Mouse (Mus musculus) CH12.LX (cell line): ENCODE measurements around the gene Kpna2. TPM values are rescaled to one million over a fixed set of nuclear protein-coding genes. Genes with fewer than 3 reads are reported as not detected.

Experiments
- DNase-seq: peaks from one replicate; pipeline ENCODE4 v3.0.0-alpha.2; 2013; ENCODE audit errors: extremely low read depth
- H3K27ac ChIP-seq: 2 replicates; pipeline ENCODE4 v1.5.1; 2012; ENCODE audit warnings: low read depth, mild to moderate bottlenecking, control low read depth, moderate library complexity; ENCODE audit not compliant: insufficient read depth
- H3K27me3 ChIP-seq: replicated peaks from 2 replicates; pipeline ENCODE3; 2012; ENCODE audit warnings: inconsistent platforms
- H3K36me3 ChIP-seq, 2 experiments: replicated peaks in 1 of 2; 2 replicates each; pipeline versions ENCODE3 to v1.6.1; 2012; ENCODE audit warnings: inconsistent platforms in 1 of 2, low read length in 1 of 2, mild to moderate bottlenecking in 1 of 2, mixed read lengths in 1 of 2, moderate library complexity in 1 of 2; ENCODE audit not compliant: control insufficient read depth in 1 of 2, insufficient read depth in 1 of 2
- H3K4me1 ChIP-seq, 2 experiments: 2 replicates each; pipeline ENCODE4 v1.6.1; 2012; ENCODE audit warnings: inconsistent platforms in 1 of 2, moderate library complexity in 1 of 2; ENCODE audit not compliant: insufficient read depth in 2 of 2, control insufficient read depth in 1 of 2
- H3K4me2 ChIP-seq: 2 replicates; pipeline ENCODE4 v1.6.1; 2012; ENCODE audit warnings: low read depth, mild to moderate bottlenecking, control low read depth; ENCODE audit not compliant: poor library complexity, insufficient read depth, severe bottlenecking
- H3K4me3 ChIP-seq, 3 experiments: fragments of 150-350 bp in 1 of 3; sonication (generic) in 1 of 3; replicated peaks in 1 of 3; 2 replicates each; pipeline versions ENCODE3 to v1.5.1; 2011 to 2012; ENCODE audit warnings: low read depth in 2 of 3, low read length in 2 of 3, mild to moderate bottlenecking in 2 of 3, moderate library complexity in 2 of 3, control low read depth in 1 of 3, improper control_type of control experiment in 1 of 3, inconsistent platforms in 1 of 3, mixed read lengths in 1 of 3; ENCODE audit not compliant: poor library complexity in 1 of 3
- H3K79me2 ChIP-seq: replicated peaks from 2 replicates; pipeline ENCODE4 v1.6.1; 2012; ENCODE audit warnings: mild to moderate bottlenecking, moderate library complexity; ENCODE audit not compliant: control insufficient read depth, poor library complexity, insufficient read depth, severe bottlenecking; ENCODE audit errors: extremely low read depth
- H3K9ac ChIP-seq: 2 replicates; pipeline ENCODE4 v1.6.1; 2012; ENCODE audit warnings: low read depth, mild to moderate bottlenecking, control low read depth, moderate library complexity; ENCODE audit not compliant: insufficient read depth
- H3K9me3 ChIP-seq: replicated peaks from 2 replicates; pipeline ENCODE3; 2012; ENCODE audit warnings: low read length, inconsistent platforms, mixed read lengths
- BHLHE40 ChIP-seq: IDR thresholded peaks from 2 replicates; pipeline ENCODE4 v1.6.1; 2011; ENCODE audit warnings: mild to moderate bottlenecking, low read depth, low read length, improper control_type of control experiment
- CHD1 ChIP-seq: IDR thresholded peaks from 2 replicates; pipeline ENCODE4 v1.6.1; 2012; ENCODE audit warnings: low read depth, low read length, improper control_type of control experiment, inconsistent platforms
- CTCF ChIP-seq, 2 experiments: IDR thresholded peaks in 1 of 2; conservative IDR thresholded peaks in 1 of 2; 2 replicates each; pipeline ENCODE4 v1.5.1; 2011 to 2012; ENCODE audit warnings: low read depth in 2 of 2, low read length in 2 of 2, improper control_type of control experiment in 1 of 2, inconsistent platforms in 1 of 2, mild to moderate bottlenecking in 1 of 2, moderate library complexity in 1 of 2
- E2F4 ChIP-seq: IDR thresholded peaks from 2 replicates; pipeline ENCODE4 v1.6.1; 2011; ENCODE audit warnings: low read depth, low read length, improper control_type of control experiment; ENCODE audit not compliant: insufficient replicate concordance
- EP300 ChIP-seq: IDR thresholded peaks from 2 replicates; pipeline ENCODE4 v1.6.1; 2011; ENCODE audit warnings: low read length, improper control_type of control experiment
- ETS1 ChIP-seq: conservative IDR thresholded peaks from 2 replicates; pipeline ENCODE4 v1.6.1; 2012; ENCODE audit warnings: low read depth, mild to moderate bottlenecking, inconsistent platforms, low read length, improper control_type of control experiment, moderate library complexity
- HCFC1 ChIP-seq: IDR thresholded peaks from 2 replicates; pipeline ENCODE4 v1.6.1; 2012; ENCODE audit warnings: low read depth, mild to moderate bottlenecking, inconsistent platforms, low read length, improper control_type of control experiment
- JUND ChIP-seq: conservative IDR thresholded peaks from 2 replicates; pipeline ENCODE4 v1.6.1; 2011; ENCODE audit warnings: low read depth, low read length, improper control_type of control experiment
- MAFK ChIP-seq: IDR thresholded peaks from 2 replicates; pipeline ENCODE4 v1.6.1; 2011; ENCODE audit warnings: low read length, improper control_type of control experiment; ENCODE audit not compliant: insufficient replicate concordance
- MAZ ChIP-seq: IDR thresholded peaks from 2 replicates; pipeline ENCODE4 v1.6.1; 2012; ENCODE audit warnings: low read depth, mild to moderate bottlenecking, inconsistent platforms, low read length, improper control_type of control experiment, moderate library complexity
- MEF2A ChIP-seq: IDR thresholded peaks from 2 replicates; pipeline ENCODE4 v1.6.1; 2014; ENCODE audit warnings: low read depth, mild to moderate bottlenecking, inconsistent platforms, low read length, improper control_type of control experiment, borderline replicate concordance
- MXI1 ChIP-seq: IDR thresholded peaks from 2 replicates; pipeline ENCODE4 v1.6.1; 2011; ENCODE audit warnings: mild to moderate bottlenecking, low read depth, low read length, improper control_type of control experiment
- MYC ChIP-seq: IDR thresholded peaks from 2 replicates; pipeline ENCODE4 v1.6.1; 2011; ENCODE audit warnings: low read depth, mild to moderate bottlenecking, improper control_type of control experiment, low read length
- NELFE ChIP-seq: IDR thresholded peaks from 2 replicates; pipeline ENCODE4 v1.6.1; 2011; ENCODE audit warnings: low read depth, low read length, improper control_type of control experiment
- PAX5 ChIP-seq: IDR thresholded peaks from 2 replicates; pipeline ENCODE4 v1.6.1; 2012; ENCODE audit warnings: low read length, inconsistent platforms, mixed read lengths
- RCOR1 ChIP-seq: conservative IDR thresholded peaks from 2 replicates; pipeline ENCODE4 v1.6.1; 2012; ENCODE audit warnings: low read depth, mild to moderate bottlenecking, inconsistent platforms, low read length, improper control_type of control experiment
- SIN3A ChIP-seq: IDR thresholded peaks from 2 replicates; pipeline ENCODE4 v1.6.1; 2012; ENCODE audit warnings: low read length, improper control_type of control experiment, inconsistent platforms
- SMC3 ChIP-seq: IDR thresholded peaks from 2 replicates; pipeline ENCODE4 v1.6.1; 2011; ENCODE audit warnings: low read depth, low read length, improper control_type of control experiment
- TCF12 ChIP-seq: IDR thresholded peaks from 2 replicates; pipeline ENCODE4 v1.6.1; 2014; ENCODE audit warnings: low read depth, mild to moderate bottlenecking, inconsistent platforms, low read length, improper control_type of control experiment
- USF1 ChIP-seq: IDR thresholded peaks from 2 replicates; pipeline ENCODE4 v1.6.1; 2014; ENCODE audit warnings: low read depth, mild to moderate bottlenecking, inconsistent platforms, low read length, improper control_type of control experiment
- USF2 ChIP-seq: conservative IDR thresholded peaks from 2 replicates; pipeline ENCODE4 v1.6.1; 2011; ENCODE audit warnings: low read depth, low read length, improper control_type of control experiment
- ZMIZ1 ChIP-seq: IDR thresholded peaks from 2 replicates; pipeline ENCODE4 v1.6.1; 2012; ENCODE audit warnings: low read depth, mild to moderate bottlenecking, inconsistent platforms, low read length, improper control_type of control experiment
- ZNF384 ChIP-seq: IDR thresholded peaks from 2 replicates; pipeline ENCODE4 v1.6.1; 2012; ENCODE audit warnings: low read depth, low read length, improper control_type of control experiment, inconsistent platforms
- dilution Hi-C: fragments of 300-500 bp; cut with MboI; formaldehyde crosslinking; loops from 2 replicates; pipeline ENCODE4 v1.14.3; 2020; ENCODE audit warnings: low sequenced_read_pairs; ENCODE audit not compliant: extremely low pct_unique_long_range_greater_than_20kb, extremely low pct_ligation_motif_present
- in situ Hi-C: fragments of 300-500 bp; cut with MboI; formaldehyde crosslinking; loops from 3 replicates; pipeline ENCODE4 v1.14.3; 2019; ENCODE audit warnings: low sequenced_read_pairs, low pct_ligation_motif_present, low pct_unique_long_range_greater_than_20kb, mixed read lengths
- polyA plus RNA-seq: library from polyadenylated mRNA; unstranded; fragments of >175 nt; gene quantifications from 2 replicates; pipeline ENCODE4 v1.2.1, GENCODE M21; 2012; ENCODE audit warnings: low read depth; ENCODE audit not compliant: insufficient read length
- total RNA-seq, 2 experiments: library from RNA; depleted of rRNA; stranded (reverse); fragments of 300-350 nt in 1 of 2; fragments of >200 nt in 1 of 2; gene quantifications; 2 replicates each; pipeline ENCODE4 v1.2.3; 2012 to 2014

Gene Kpna2
- total and polyA plus RNA-seq, 3 experiments: 327 to 759 (median 582) TPM

- Histone ChIP-seq H3K79me2 (no peaks in the 10 kb centered on the region), H3K4me1 (peaks cover 6 to 14% of the 10 kb centered on the region in 2 experiments; a peak in 3 of 4 replicates), H3K9me3 (peaks cover 3% of the 10 kb centered on the region), H3K27me3 (peaks cover 11% of the 10 kb centered on the region), H3K36me3 (no peaks in the 10 kb centered on the region), H3K27ac (no peak overlapping the region), H3K4me2 (no peak overlapping the region), H3K4me3 (no peak overlapping the region), H3K9ac (no peak overlapping the region)
- TF ChIP-seq ZMIZ1: no peak
- TF ChIP-seq JUND: no peak
- no peak for TF ChIP-seq MYC
- no peak for TF ChIP-seq SIN3A
- TF ChIP-seq EP300: no peak
- no peak for TF ChIP-seq MAZ
- in situ Hi-C loops (no loop called here), dilution Hi-C loops (no loop called here)
- DNase-seq: no peak
Measured at GRCm38 (mm10) chr11:107010447-107010846, 11.1 kb upstream of the Kpna2 start.

GRCm38 (mm10) chr11:107005538-107005937, 6.2 kb upstream of the Kpna2 start:
- H3K9me3 ChIP-seq: no peaks in the 10 kb centered on the region
- no peak overlapping the region for H3K4me3 ChIP-seq
- H3K4me1 ChIP-seq: peaks cover 0 to 7% of the 10 kb centered on the region in 2 experiments; a peak in 3 of 4 replicates
- no peak overlapping the region for H3K9ac ChIP-seq
- no peak overlapping the region for H3K4me2 ChIP-seq
- TF ChIP-seq MXI1 (no peak), SMC3 (no peak), PAX5 (no peak), BHLHE40 (no peak), USF2 (no peak), E2F4 (no peak), USF1 (no peak), HCFC1 (no peak), ZNF384 (no peak), CHD1 (no peak), MAFK (no peak), ETS1 (no peak), CTCF (conservative IDR thresholded peaks at IDR 0.05 in 1 of 2, IDR thresholded peaks at IDR 0.05 in 1 of 2; ENCODE audit: low read depth in 2 of 2, low read length in 2 of 2) (no peak), NELFE (no peak), RCOR1 (no peak), TCF12 (no peak), MEF2A (no peak)
- H3K27me3 ChIP-seq: peaks cover 11% of the 10 kb centered on the region
- no peaks in the 10 kb centered on the region for H3K79me2 ChIP-seq
- no peak for DNase-seq
- in situ Hi-C loops (no loop called here), dilution Hi-C loops (no loop called here)
- no peak overlapping the region for H3K27ac ChIP-seq
- H3K36me3 ChIP-seq: no peaks in the 10 kb centered on the region
